Mouse (Mus musculus): ENCODE results near the gene Gpr107. TPM values are rescaled to one million over a fixed set of nuclear protein-coding genes. Genes with fewer than 3 reads are reported as not detected.

The Gpr107 gene
- total RNA-seq, 2 experiments from 2014 or later = 21.7 to 23.4 TPM

DNA sequence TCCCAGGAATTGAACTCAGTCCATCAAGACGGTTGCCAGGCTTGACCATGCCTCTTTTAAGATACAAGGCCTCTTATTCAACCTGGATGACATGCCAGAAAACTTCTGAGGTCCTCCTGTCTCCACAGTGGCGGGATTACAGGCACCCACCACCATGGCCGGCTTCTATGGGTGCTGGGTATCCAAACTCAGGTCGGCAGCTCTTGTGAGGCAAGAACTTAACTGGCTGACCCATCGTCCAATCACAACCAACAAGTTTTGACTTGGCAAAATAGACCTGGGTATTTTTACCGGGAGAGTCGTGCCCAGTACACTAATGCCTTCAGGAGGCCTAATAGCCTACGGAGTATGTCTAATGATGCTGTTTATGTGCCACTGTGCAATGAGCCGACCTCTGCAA is 26.1 kb upstream of the Gpr107 start:
- DNase-seq (ENCODE audit: low spot score) = no peak

DNA sequence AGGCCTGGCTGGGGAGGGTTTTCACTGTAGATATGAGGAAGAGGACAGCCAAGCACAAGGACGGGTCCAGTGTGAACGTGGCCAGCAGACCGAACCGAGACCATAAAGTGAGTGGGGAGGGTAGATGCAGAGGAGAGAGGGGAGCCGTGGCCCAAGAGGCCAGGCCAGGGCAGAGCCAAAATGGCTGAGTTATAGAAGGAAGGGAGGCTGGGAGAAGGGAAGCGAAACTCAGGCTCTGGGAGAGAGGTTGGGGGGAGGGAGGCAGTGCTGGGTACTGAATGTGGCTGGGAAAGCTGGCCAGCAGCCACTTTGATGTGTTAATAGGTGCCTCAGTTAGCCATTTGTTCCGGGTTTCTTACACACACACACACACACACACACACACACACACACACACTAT is 24.9 kb upstream of the Gpr107 start:
- DNase-seq (ENCODE audit: low spot score) = no peak

DNA sequence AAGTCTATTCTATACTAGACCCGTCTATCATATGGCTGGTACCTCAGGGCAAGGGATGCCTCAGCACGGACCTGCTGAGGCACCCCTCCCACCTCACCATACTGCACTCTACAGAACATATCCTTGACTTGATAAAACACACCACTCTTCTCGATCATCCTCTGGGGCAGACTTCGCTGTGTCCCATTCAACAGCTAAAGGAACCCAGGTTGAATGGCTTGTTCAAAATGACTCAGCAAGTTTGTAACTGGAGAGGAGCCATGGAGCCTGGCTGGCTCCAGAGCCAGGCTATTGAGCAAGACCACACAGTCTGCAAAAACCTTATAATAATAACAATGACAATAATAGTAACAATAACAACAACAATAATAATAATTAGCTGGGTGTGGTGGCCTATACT is 24.2 kb upstream of the Gpr107 start:
- DNase-seq (ENCODE audit: low spot score) = peak; percentile 70

DNA sequence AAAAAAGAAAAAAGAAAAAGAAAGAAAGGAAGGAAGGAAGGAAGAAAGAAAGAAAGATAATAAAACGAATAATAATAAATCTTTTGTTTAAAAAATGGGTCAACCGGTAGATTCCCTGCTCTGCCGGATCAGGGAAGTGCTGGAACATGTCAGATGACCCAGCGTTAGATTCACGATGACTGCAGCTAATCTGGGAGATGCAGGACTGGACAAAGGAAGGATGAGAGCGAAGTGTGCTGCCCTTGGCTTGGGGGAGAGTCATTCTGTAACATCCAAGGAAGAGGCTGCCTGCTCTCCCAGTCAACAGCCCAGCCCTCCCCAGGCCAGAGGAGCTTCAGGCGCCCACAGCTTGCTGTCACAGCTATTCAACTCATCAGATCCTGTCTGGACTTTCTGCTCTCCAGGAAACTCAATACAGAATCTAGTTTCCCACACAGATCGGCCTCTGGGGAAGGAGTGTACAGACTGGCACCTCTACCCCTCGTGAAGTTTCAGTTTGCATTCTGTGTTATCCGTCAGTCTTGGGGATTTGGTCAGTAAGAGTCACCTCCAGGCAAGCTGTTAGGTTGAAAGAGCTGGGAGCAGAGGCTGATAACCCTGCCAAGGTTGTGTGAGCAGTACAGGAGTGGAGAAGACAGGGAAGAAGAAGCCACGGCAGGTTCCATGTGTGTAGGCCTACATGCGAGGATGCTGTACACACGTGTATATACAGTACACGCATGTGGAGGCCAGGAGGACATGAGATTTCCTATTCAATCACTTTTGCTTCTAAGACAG is 22.2 kb upstream of the Gpr107 start:
- no peak for DNase-seq (ENCODE audit: low spot score)

DNA sequence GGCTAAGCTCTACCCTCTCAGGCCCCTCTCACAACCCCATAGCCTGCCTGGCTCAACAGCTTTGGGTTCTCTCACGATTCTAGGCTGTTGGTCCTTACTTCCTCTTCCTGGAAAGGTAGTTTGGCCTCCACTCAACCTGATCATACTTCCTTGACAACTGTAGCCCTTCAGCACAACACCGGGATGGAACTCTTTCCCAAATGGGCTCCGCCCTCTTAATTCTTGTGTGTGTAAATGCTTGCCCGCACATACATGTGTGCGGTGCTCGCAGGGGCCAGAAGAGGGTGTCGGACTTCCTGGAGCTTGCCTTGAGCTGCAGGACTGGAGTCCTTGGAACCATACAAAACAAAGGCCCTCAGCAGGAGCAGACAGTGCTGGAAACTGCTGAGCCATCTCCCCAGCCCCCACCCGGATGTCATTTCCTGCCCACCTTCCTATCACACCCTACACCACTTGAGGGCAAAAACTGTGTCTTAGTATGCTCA is 21.3 kb upstream of the Gpr107 start:
- DNase-seq (ENCODE audit: low spot score) = no peak

DNA sequence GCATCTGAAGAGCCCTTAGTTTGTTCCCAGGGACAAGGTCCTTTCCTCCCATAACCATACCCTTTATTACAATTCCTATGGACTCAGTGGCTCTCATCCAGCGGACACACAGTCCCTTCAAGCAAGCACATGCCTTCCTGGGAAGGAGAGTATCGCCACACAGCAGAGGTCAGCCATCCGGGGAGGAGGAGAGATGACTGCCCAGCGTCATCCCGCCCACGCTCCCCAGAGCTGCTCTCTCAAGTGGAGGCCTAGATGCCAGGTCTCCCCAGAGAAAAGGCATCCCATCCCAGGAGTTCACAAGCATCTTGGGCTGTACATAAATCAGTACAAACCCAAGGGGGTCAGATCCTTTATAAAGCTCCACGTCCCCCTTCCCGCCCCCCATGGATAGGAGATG is 19.4 kb upstream of the Gpr107 start:
- DNase-seq (ENCODE audit: low spot score) = no peak

DNA sequence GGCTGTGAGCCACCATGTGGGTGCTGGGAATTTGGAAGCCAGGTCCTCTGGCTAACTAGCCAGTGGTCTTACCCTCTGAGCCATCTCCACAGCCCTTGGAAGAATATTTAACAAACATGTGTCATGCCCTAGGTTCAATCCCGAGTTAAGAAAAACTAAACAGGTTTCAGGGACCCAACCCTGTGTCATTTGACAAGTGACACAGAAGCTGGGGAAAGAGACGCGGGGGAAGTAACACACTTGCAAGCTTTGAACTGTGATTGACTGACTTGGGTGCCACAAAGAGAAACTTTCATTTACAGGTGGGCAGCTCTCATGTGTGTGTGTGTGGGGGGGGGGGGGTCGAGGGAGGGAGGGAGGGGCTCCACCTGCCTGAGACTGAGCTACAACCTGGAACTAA is 18.1 kb upstream of the Gpr107 start:
- DNase-seq (ENCODE audit: low spot score) = no peak

DNA sequence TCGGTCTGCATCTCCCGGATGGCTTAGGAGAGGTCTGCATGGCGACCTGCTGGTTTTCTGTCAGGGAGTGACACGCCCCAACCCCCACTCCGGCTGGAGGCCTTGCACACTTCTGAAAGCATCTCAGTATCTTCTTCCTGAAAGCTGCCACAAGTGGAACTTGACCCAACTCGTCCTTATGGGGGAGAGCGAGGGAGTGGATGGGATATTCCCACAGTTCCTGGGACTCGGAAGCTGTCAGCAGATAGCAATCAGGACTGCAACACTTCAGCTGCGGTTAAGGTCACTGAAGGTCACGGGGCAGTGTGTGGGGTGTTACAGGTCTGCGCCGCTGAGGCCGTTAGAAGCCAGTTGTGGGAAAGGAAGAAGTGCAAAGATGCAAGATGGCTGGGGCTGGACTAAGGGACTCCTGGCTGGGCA is 16.6 kb upstream of the Gpr107 start:
- no peak for DNase-seq (ENCODE audit: low spot score)

DNA sequence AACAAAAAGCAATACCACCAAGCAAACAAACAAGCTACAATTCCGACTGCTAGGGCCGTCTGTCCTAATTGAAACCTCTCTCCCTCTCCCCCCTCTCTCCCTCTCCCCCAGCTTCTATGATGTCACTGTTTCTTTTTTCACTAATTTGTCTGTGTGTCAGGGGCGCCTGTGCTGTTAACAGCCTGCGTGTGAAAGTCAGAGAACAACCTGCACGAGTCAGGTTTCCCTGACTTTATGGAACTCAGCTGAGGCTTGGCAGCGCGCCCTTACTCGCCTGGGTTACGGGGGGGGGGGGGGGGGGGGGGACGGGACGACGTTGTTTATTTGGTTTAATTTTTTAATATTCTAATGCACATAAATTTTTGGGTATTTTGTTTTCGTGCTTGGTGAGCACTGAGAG is 15.8 kb upstream of the Gpr107 start:
- DNase-seq (ENCODE audit: low spot score) = no peak

DNA sequence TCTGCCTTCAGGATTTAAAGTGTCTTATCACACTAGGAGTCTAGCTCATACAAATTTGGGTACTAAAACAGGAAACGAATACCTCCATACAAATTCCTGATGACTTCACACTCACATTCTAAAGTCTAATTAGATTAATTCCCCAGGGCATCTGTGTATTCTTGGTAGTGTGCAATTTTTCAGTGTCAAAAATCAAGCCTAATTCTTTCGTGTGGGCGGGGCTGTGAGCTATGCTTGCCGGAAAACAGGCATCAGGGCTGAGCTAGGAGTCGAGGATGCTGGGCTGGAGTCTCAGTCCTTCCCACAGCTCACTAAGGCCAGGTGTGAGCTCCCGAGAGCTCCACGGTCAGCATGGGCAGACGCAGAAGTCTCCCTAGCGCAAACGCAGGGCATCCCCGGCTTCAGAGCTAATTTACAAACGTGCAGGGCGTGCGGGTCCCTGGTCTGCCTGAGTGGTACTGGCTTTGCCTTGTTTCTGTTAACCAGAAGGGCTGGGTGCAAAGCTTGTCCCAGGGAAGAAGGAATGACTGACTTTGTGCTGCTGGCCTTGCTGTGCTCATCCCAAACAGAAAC is 15.0 kb upstream of the Gpr107 start:
- DNase-seq (ENCODE audit: low spot score) = no peak

DNA sequence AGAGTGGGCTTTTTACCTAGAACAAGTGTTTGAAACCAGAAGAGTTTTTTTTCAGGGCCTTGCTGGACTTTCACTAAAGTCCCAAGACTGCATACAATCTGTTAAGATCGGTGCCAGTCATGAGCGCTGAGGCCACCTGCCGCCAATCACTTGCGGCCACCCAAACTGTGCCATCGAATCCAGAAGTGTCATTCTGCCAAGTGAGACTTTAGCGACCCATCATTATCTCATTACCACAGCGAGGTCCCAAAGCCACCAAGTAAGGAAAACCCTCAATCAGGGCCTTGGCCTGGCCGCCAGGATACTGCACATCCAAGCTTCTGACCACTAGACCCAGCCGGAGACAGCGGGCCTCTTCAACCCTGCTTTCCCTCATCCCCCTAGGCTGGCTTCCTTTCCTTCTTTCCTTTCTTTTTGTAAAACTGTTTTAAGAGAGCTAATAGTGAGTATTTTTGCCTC is 12.9 kb upstream of the Gpr107 start:
- no peak for DNase-seq (ENCODE audit: low spot score)

DNA sequence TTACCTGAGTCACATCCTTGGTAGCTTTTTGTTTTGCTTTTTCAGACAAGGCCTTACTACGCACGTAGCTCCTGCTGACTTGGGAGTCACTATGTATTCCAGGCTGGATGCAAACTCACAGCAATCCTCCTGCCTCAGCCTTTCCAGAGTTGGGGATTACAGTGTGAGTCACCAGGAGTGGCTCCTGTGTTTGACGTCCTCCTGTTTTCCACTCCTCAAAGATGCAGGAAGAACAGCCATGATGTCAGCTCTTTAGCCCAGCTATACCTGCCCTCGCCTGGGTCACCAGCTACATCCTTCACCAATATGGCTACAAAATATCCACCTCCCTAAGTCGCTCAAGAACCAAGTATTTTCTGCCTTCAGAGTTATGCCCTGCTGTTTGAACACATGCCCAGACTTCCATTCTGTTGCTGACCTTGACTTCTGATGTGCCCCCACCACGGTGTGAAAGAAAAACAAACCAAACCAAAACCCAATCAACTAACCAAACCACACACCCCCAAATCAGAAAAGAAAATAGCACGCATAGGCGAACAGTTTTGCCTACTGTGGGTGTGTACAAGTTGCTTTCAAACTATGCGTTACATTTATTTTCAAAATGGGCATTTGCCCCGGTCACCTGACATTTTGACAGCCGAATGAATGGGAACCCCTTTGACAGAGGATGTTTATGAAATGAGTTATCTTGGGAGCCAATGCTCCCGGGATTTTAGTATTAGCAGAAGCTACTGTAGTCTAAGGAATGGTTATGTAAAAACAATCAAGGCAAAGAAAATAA is 11.9 kb upstream of the Gpr107 start:
- DNase-seq (ENCODE audit: low spot score) = no peak

DNA sequence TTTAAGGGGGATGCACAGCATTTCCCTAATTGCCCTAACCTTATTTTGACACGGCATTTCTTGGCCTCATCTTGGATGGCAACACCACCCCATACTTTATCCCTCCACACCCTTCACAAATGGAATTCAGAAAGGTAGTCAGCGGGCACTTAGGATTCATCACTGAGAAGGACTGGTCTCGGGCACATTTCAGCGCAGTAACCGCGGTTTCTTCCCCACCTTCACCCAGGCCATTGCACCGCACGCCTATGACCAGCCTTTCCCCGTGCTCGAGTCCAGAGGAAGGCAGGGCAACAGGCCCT is 11.4 kb upstream of the Gpr107 start:
- DNase-seq (ENCODE audit: low spot score) = no peak

DNA sequence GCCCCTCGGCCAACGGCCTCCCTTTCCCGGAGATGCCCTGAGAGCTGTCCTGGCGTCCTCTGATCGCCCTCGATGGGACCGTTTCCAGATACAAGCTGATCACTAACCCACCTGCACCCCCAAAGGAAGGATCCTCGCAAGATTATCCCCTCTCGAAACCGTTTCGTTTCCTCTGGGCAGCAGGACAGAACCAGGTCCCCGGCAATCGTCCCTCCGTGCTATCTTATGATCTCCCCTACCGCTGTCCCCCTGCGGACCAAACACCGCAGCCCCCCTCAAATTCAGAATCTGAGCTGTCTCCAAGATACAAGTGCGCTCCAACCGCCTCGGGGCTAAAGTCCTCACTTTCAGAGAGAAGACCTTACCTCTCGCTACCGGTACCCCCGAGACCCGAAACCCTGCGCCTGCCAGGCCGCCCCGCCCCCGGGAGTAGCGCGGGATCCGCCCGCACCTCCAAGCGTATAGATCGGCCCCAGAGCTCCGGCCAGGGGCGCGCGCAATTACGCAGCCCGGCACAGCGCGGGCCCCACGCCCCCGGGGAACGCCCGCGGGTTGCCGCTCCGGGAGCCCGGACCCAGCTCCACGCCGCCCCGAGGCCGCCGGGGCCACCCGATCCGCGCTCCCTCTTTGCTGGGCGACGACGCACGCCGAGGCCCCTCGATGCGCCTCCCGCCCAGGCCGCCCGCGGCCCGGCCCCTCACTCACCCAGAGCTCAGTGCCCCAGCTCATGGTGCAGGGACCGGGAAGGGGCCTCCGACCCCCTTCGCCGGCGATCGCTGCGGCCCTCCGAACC is 10.8 kb upstream of the Gpr107 start:
- no peak for DNase-seq (ENCODE audit: low spot score)

DNA sequence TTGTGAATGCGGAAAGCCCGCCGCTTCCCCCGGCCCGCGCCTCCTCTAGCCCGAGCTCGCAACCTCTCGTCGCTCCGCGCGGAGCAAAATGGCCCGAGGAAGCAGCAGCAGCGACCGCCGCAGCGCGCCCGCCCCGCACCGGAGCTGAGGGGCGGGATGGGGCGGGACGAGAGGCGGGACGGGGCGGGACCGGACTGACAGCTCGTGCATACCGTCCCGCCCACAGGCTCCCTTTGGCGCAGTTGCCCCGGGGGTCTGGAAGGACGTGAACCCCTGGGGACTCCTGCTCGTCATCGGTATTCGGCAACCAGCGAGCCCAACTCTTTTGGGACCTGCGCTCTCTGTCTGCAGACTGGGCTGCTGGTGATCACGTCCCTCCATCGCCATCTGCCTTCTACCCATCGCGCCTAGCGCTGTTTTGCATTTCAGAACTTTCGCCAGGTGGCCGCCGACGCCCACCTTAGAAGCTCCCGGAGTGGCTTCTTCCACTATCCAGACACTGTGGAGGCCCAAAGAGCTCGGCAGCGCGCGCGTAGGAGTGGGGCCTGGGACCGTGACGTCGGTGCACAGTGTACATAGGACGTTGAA is 10.2 kb upstream of the Gpr107 start, which contains the start of gene Fnbp1:
Gene Fnbp1, minus strand, starts transcription at position 142 of the 588 bp plus-strand sequence.
- peak; percentile 80 for DNase-seq (ENCODE audit: low spot score)

DNA sequence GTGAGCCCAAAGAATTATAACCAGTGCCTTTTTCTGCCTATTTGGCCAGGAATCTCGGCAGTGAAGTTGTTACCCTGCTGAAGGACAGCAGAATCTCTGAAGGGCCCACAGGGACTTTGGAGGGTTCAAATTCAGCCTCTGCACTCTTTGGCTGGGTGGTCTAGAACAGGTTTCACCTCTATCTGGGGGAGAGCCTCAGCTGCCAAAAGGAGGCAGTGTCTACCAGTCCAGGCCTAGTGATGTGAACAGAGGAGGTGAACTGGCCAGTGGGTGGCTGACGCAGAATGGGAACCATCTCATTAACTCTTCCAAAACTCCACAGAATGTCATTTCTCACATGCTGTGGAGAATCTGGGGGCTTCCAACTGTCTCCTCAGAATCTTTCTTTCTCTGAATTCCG is 9.6 kb upstream of the Gpr107 start:
- no peak for DNase-seq (ENCODE audit: low spot score)

DNA sequence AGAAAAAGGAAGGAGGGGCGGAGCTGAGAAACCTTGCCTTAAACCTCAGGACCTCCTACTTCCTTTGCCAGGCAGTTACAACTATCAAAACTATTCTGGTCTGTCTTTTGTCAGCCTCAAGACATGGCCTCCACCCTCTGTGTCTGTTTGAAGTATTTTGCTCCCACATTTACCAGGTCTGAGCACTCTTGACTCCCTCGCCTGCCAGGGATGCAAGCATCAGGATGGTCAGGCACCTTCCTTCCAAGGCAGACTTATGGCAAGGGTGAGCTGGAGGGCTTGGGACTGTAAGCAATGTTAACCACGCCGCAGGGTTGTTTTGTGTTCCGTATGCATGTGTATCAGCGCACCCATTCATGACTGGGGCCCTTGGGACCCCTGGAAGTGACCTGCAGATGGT is 8.8 kb upstream of the Gpr107 start:
- DNase-seq (ENCODE audit: low spot score) = no peak

DNA sequence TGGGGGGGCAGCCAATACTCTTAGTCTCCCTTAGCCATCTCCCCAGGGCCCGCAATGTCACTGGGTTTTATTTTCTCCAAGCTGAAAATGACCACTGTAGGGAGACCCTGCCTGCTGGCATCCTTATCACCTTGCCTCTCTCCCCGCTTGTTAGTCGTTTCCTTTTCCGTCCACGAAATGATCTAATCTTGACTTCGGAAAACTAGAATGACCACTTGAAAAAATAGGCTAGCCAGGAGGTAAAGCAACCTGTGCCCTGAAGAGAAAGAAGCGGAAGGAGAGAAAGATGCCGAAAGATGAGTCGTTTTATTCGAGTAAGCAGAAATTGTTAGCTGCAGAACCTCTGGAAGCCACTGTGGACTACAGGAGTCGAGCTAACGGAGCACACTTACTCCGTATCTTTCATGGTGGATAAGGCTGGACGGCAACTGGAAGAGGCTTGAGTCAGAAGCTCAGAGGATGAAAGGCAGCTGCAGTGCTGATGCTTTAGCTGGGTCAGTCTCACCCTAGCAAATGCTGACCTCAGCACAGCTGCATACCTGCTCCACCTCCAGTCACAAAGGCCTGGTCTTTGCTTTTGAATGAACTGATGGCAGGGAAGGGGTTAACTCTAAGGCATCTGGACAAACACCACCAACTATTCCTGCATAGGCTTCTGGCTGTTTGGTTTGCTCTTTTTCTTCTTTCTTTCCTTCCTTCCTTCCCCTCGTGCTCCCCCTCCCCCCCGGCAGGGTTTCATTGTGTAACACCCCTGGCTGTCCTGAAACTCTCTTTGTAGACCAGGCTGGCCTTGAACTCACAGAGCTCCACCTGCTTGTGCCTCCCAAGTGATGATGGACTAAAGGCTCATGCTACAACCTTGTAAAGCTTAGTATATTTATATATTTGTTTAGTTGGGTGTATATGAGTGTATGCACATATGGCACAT is 8.1 kb upstream of the Gpr107 start:
- no peak for DNase-seq (ENCODE audit: low spot score)

DNA sequence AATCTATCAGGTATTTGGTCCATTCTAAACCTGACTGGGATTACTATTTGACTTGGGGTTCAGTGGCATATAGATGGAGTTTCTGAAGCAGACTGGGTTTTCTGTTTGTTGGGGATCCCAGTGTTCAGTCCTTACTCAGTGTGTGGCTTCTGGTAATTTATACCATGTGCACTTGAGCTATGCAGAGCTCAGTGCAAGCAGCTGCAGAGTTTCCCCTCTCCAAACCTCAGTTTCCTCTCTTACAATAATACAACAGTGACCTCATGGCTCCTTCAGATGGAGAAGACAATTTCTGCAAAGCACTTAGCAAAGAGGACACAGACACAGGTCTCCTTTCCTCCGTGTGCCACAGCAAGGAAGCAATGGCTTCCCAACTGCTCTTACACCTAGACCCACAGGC is 7.2 kb upstream of the Gpr107 start:
- DNase-seq (ENCODE audit: low spot score) = no peak

DNA sequence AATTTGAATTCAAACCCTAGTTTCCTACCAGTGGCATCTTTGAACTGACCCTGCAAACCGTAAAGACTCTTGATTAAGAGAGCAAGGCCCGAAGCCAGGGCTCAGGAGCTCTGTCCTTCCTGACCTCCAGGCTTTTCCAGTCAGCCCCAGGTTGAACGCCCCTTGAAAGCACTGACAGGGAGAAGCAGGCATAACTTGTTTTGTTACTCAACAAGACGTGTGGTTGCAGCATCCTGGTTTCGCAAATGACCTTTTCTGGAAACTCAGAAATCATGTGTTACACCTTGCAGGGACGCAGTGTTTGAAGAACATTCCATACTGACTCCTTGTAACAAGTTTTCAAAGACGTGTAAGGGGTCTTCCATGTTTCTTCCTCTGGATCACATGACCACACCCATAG is 5.1 kb upstream of the Gpr107 start:
- DNase-seq (ENCODE audit: low spot score) = no peak
